Mouse (Mus musculus) cerebellum, adult 2 months (tissue): ENCODE results near the gene Sf1.

Source experiments
- CTCF ChIP-seq: fragments of 200-500 bp; IDR thresholded peaks from 2 replicates; pipeline ENCODE4 v1.5.1; 2011; ENCODE audit warnings: low read depth, mild to moderate bottlenecking, control low read depth, low read length, moderate library complexity, borderline replicate concordance; ENCODE audit not compliant: insufficient read depth
- POLR2A ChIP-seq: fragments of 200-500 bp; IDR thresholded peaks from 2 replicates; pipeline ENCODE4 v1.6.1; 2011; ENCODE audit warnings: low read length, control low read depth, borderline replicate concordance; ENCODE audit not compliant: insufficient read depth

DNA sequence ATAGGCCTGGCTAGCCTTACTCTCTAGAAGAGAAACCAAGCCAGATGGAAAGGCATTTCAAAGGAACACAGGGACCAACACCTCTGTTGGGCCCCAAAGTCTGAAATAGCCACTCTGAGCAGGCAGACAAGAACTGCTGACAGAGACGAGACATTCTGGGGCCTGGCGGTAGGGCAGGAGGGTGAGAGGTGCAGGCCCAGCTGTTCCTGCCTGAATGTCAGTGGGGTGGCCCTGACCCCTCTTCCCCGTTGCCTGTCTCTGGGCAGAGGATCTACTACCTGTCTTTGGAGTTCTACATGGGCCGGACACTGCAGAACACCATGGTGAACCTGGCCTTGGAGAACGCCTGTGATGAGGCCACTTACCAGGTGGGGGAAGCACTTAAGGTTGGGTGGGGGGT, 21.9 kb downstream of the Sf1 start:
- TF ChIP-seq CTCF: no peak
- no peak for TF ChIP-seq POLR2A
